Mouse (Mus musculus): ENCODE measurements around the gene Slc7a6os. TPM values are rescaled to one million over a fixed set of nuclear protein-coding genes. Genes with fewer than 3 reads are reported as not detected.

The Slc7a6os gene
- total RNA-seq (2021) (10 to 100 TPM in 1 of 2 experiments, 1 to 10 TPM in 1; 9.6 to 10.7 TPM), polyA plus RNA-seq (2012; rRNA removed) (7.1 and 8.8 TPM in 2 replicates)
- long read RNA-seq, partial matches to known transcripts, result 0 of 5 reads
- long read RNA-seq, other reads (novel, unspliced or antisense), result 1 of 5 reads

GRCm38 (mm10) chr8:106210821-106211345 lies at the start of gene Slc7a6os, which contains the start of gene Prmt7:
TSS of gene Slc7a6os (minus strand) at chr8:106210935.
TSS of gene Prmt7 (plus strand) at chr8:106210936.
- Histone ChIP-seq H3K36me3 (ENCODE audit: control insufficient read depth, insufficient read depth, low read length) (peaks cover 5% of the 10 kb centered on the region), H3K9ac (ENCODE audit: low read depth, low read length) (peak within 1 kb of the TSS; percentile 92), H3K79me2 (replicated peaks; ENCODE audit: control insufficient read depth, insufficient read depth, low read length) (no peaks in the 10 kb centered on the region), H3K27ac (peak within 1 kb of the TSS; percentile 86), H3K27me3 (ENCODE audit: control insufficient read depth, insufficient read depth, low read length) (no peaks in the 10 kb centered on the region), H3K4me3 (peak within 1 kb of the TSS; percentile 64), H3K4me1 (ENCODE audit: control insufficient read depth, insufficient read depth, low read length) (no peaks in the 10 kb centered on the region)
- peak; percentile 96 to 97 for DNase-seq
- intact Hi-C loops (cut with DNase I), result loop anchor here (2.0 to 5.0 kb wide), 3 partner anchors 42 to 191 kb away; partner anchors contain the start of genes Pla2g15 and Slc7a6
- TF ChIP-seq CTCF (IDR thresholded peaks at IDR 0.05) (peak; percentile 31), EP300 (IDR thresholded peaks at IDR 0.05; ENCODE audit: insufficient read depth, low read depth, low read length) (peak; percentile 68; the same call in 1 of the 2 replicates), POLR2A (IDR thresholded peaks at IDR 0.05; ENCODE audit: insufficient read depth, low read depth, low read length) (peak; percentile 91)
- under 1% methylated on average over 52 of the region's 52 CpGs for WGBS

- no peak overlapping the region for H3K9ac ChIP-seq (ENCODE audit: low read depth, low read length)
- no peaks in the 10 kb centered on the region for H3K27me3 ChIP-seq (ENCODE audit: control insufficient read depth, insufficient read depth, low read length)
- intact Hi-C loops (cut with DNase I), result loop anchor here (5.0 kb wide), 1 partner anchor 143 kb away; no protein-coding TSS in a partner anchor
- no peak overlapping the region for H3K27ac ChIP-seq
- no peak overlapping the region for H3K4me3 ChIP-seq
- DNase-seq, result no peak
- 88% methylated on average over 10 of the region's 10 CpGs for WGBS
- H3K4me1 ChIP-seq (ENCODE audit: control insufficient read depth, insufficient read depth, low read length), result no peaks in the 10 kb centered on the region
- H3K36me3 ChIP-seq (ENCODE audit: control insufficient read depth, insufficient read depth, low read length), result no peaks in the 10 kb centered on the region
- TF ChIP-seq POLR2A (IDR thresholded peaks at IDR 0.05; ENCODE audit: insufficient read depth, low read depth, low read length) (no peak), CTCF (IDR thresholded peaks at IDR 0.05) (no peak)
- no peaks in the 10 kb centered on the region for H3K79me2 ChIP-seq (replicated peaks; ENCODE audit: control insufficient read depth, insufficient read depth, low read length)
These were observed 49.0 kb upstream of the Slc7a6os start for GRCm38 (mm10) chr8:106259579-106260255.

GRCm38 (mm10) chr8:106258169-106258568 lies 47.4 kb upstream of the Slc7a6os start:
- intact Hi-C loops (cut with DNase I), result no loop called here
- peak; percentile 50 for TF ChIP-seq CTCF (IDR thresholded peaks at IDR 0.05)
- no peak for TF ChIP-seq POLR2A (IDR thresholded peaks at IDR 0.05; ENCODE audit: insufficient read depth, low read depth, low read length)
- no peak for TF ChIP-seq EP300 (IDR thresholded peaks at IDR 0.05; ENCODE audit: insufficient read depth, low read depth, low read length)
- Histone ChIP-seq H3K4me3 (no peak overlapping the region), H3K79me2 (replicated peaks; ENCODE audit: control insufficient read depth, insufficient read depth, low read length) (no peaks in the 10 kb centered on the region), H3K27me3 (ENCODE audit: control insufficient read depth, insufficient read depth, low read length) (no peaks in the 10 kb centered on the region), H3K27ac (no peak overlapping the region), H3K4me1 (ENCODE audit: control insufficient read depth, insufficient read depth, low read length) (no peaks in the 10 kb centered on the region), H3K9ac (ENCODE audit: low read depth, low read length) (no peak overlapping the region), H3K36me3 (ENCODE audit: control insufficient read depth, insufficient read depth, low read length) (no peaks in the 10 kb centered on the region)
- DNase-seq, result no peak
- 82% methylated on average over 1 of the region's 1 CpGs for WGBS

- intact Hi-C loops (cut with DNase I), result no loop called here
- Histone ChIP-seq H3K4me1 (ENCODE audit: control insufficient read depth, insufficient read depth, low read length) (no peaks in the 10 kb centered on the region), H3K79me2 (replicated peaks; ENCODE audit: control insufficient read depth, insufficient read depth, low read length) (no peaks in the 10 kb centered on the region), H3K9ac (ENCODE audit: low read depth, low read length) (no peak overlapping the region), H3K27ac (no peak overlapping the region), H3K4me3 (no peak overlapping the region), H3K36me3 (ENCODE audit: control insufficient read depth, insufficient read depth, low read length) (no peaks in the 10 kb centered on the region), H3K27me3 (ENCODE audit: control insufficient read depth, insufficient read depth, low read length) (no peaks in the 10 kb centered on the region)
- 69% methylated on average over 4 of the region's 4 CpGs for WGBS
- no peak for DNase-seq
- TF ChIP-seq POLR2A (IDR thresholded peaks at IDR 0.05; ENCODE audit: insufficient read depth, low read depth, low read length) (no peak), CTCF (IDR thresholded peaks at IDR 0.05) (no peak), EP300 (IDR thresholded peaks at IDR 0.05; ENCODE audit: insufficient read depth, low read depth, low read length) (no peak)
These were observed 39.5 kb upstream of the Slc7a6os start for GRCm38 (mm10) chr8:106250186-106250585.

- no peaks in the 10 kb centered on the region for H3K36me3 ChIP-seq (ENCODE audit: control insufficient read depth, insufficient read depth, low read length)
- DNase-seq, result no peak
- H3K9ac ChIP-seq (ENCODE audit: low read depth, low read length), result no peak overlapping the region
- no peak overlapping the region for H3K4me3 ChIP-seq
- H3K4me1 ChIP-seq (ENCODE audit: control insufficient read depth, insufficient read depth, low read length), result no peaks in the 10 kb centered on the region
- WGBS, result 87% methylated on average over 5 of the region's 5 CpGs
- intact Hi-C loops (cut with DNase I), result no loop called here
- no peak overlapping the region for H3K27ac ChIP-seq
- H3K27me3 ChIP-seq (ENCODE audit: control insufficient read depth, insufficient read depth, low read length), result no peaks in the 10 kb centered on the region
- no peaks in the 10 kb centered on the region for H3K79me2 ChIP-seq (replicated peaks; ENCODE audit: control insufficient read depth, insufficient read depth, low read length)
- no peak for TF ChIP-seq POLR2A (IDR thresholded peaks at IDR 0.05; ENCODE audit: insufficient read depth, low read depth, low read length)
- no peak for TF ChIP-seq EP300 (IDR thresholded peaks at IDR 0.05; ENCODE audit: insufficient read depth, low read depth, low read length)
- no peak for TF ChIP-seq CTCF (IDR thresholded peaks at IDR 0.05)
These were observed 26.4 kb upstream of the Slc7a6os start for GRCm38 (mm10) chr8:106237106-106237505.

Data from heart, adult 2 months (tissue).